Mouse (Mus musculus): ENCODE results near the gene Ryr2. TPM values are rescaled to one million over a fixed set of nuclear protein-coding genes. Genes with fewer than 3 reads are reported as not detected.

The Ryr2 gene
- polyA plus RNA-seq, 1 experiment from 2014 or later = 0.12 TPM

GRCm38 (mm10) chr13:11533265-11533664, 573.5 kb downstream of the Ryr2 start:
- H3K27ac ChIP-seq = no peak overlapping the region
- no peak overlapping the region for H3K9ac ChIP-seq
- H3K9me3 ChIP-seq (replicated peaks) = no peaks in the 10 kb centered on the region
- no peak overlapping the region for H3K4me3 ChIP-seq (replicated peaks)
- WGBS (ENCODE audit: insufficient replicate concordance) = 10% methylated on average over 2 of the region's 2 CpGs
- H3K4me1 ChIP-seq (replicated peaks) = no peaks in the 10 kb centered on the region
- H3K36me3 ChIP-seq = no peaks in the 10 kb centered on the region
- H3K27me3 ChIP-seq = no peaks in the 10 kb centered on the region
- ATAC-seq (ENCODE audit: low read depth) = no peak
- H3K4me2 ChIP-seq = no peak overlapping the region
- DNase-seq = no peak

- 65% methylated on average over 7 of the region's 7 CpGs for WGBS (ENCODE audit: insufficient replicate concordance)
- no peaks in the 10 kb centered on the region for H3K9me3 ChIP-seq (replicated peaks)
- ATAC-seq (ENCODE audit: low read depth) = no peak
- H3K4me1 ChIP-seq (replicated peaks) = no peaks in the 10 kb centered on the region
- DNase-seq = no peak
- no peak overlapping the region for H3K27ac ChIP-seq
- H3K4me2 ChIP-seq = no peak overlapping the region
- H3K4me3 ChIP-seq (replicated peaks) = no peak overlapping the region
- no peaks in the 10 kb centered on the region for H3K27me3 ChIP-seq
- H3K36me3 ChIP-seq = no peaks in the 10 kb centered on the region
- H3K9ac ChIP-seq = no peak overlapping the region
These were observed 574.5 kb downstream of the Ryr2 start for GRCm38 (mm10) chr13:11532014-11532890.

- WGBS (ENCODE audit: insufficient replicate concordance) = 63% methylated on average over 4 of the region's 4 CpGs
These were observed 583.1 kb downstream of the Ryr2 start for GRCm38 (mm10) chr13:11523612-11524011.

GRCm38 (mm10) chr13:11520765-11521164, 586.0 kb downstream of the Ryr2 start:
- H3K36me3 ChIP-seq = no peaks in the 10 kb centered on the region
- H3K4me3 ChIP-seq (replicated peaks) = no peak overlapping the region
- no peak for DNase-seq
- H3K27ac ChIP-seq = no peak overlapping the region
- H3K9ac ChIP-seq = no peak overlapping the region
- no peak for ATAC-seq (ENCODE audit: low read depth)
- H3K9me3 ChIP-seq (replicated peaks) = no peaks in the 10 kb centered on the region
- H3K4me1 ChIP-seq (replicated peaks) = no peaks in the 10 kb centered on the region
- H3K27me3 ChIP-seq = no peaks in the 10 kb centered on the region
- 48% methylated on average over 2 of the region's 2 CpGs for WGBS (ENCODE audit: insufficient replicate concordance)
- no peak overlapping the region for H3K4me2 ChIP-seq

More at GRCm38 (mm10) chr13:11523612-11524011, 583.1 kb downstream of the Ryr2 start:
- H3K27ac ChIP-seq = no peak overlapping the region
- ATAC-seq (ENCODE audit: low read depth) = no peak
- H3K27me3 ChIP-seq = no peaks in the 10 kb centered on the region
- no peak for DNase-seq
- H3K36me3 ChIP-seq = no peaks in the 10 kb centered on the region
- H3K9me3 ChIP-seq (replicated peaks) = no peaks in the 10 kb centered on the region
- no peak overlapping the region for H3K9ac ChIP-seq
- H3K4me1 ChIP-seq (replicated peaks) = no peaks in the 10 kb centered on the region
- H3K4me2 ChIP-seq = no peak overlapping the region
- H3K4me3 ChIP-seq (replicated peaks) = no peak overlapping the region

GRCm38 (mm10) chr13:11511540-11512177, 595.1 kb downstream of the Ryr2 start:
- Histone ChIP-seq H3K4me3 (replicated peaks) (no peak overlapping the region), H3K36me3 (no peaks in the 10 kb centered on the region), H3K27me3 (no peaks in the 10 kb centered on the region), H3K27ac (no peak overlapping the region), H3K4me2 (no peak overlapping the region), H3K9ac (no peak overlapping the region), H3K4me1 (replicated peaks) (no peaks in the 10 kb centered on the region), H3K9me3 (replicated peaks) (no peaks in the 10 kb centered on the region)
- ATAC-seq (ENCODE audit: low read depth) = no peak
- WGBS (ENCODE audit: insufficient replicate concordance) = 37% methylated on average over 2 of the region's 2 CpGs
- DNase-seq = no peak

Other genes starting within 250 kb of the Ryr2 start
- 9.4 and 11.8 TPM in 2 replicates for gene Mtr, start 151.2 kb upstream of the Ryr2 start, polyA plus RNA-seq (2015; fragmentation: Nextera tagmentation; extraction: Ambion mirVana)
- gene Actn2, start 233.8 kb upstream of the Ryr2 start, polyA plus RNA-seq (2015; fragmentation: Nextera tagmentation; extraction: Ambion mirVana) = 4.4 and 5.0 TPM in 2 replicates

All from liver, embryonic 13.5 days (tissue).